Mouse (Mus musculus): ENCODE measurements around the gene Malrd1. TPM values are rescaled to one million over a fixed set of nuclear protein-coding genes. Genes with fewer than 3 reads are reported as not detected.
"Not testable (repeated sequence)": the region's sequence is repeated elsewhere in the genome, so short reads cannot be mapped to it uniquely, and the experiment has no call there.

Malrd1 gene
- polyA plus RNA-seq, 1 experiment = 0.07 TPM

DNA sequence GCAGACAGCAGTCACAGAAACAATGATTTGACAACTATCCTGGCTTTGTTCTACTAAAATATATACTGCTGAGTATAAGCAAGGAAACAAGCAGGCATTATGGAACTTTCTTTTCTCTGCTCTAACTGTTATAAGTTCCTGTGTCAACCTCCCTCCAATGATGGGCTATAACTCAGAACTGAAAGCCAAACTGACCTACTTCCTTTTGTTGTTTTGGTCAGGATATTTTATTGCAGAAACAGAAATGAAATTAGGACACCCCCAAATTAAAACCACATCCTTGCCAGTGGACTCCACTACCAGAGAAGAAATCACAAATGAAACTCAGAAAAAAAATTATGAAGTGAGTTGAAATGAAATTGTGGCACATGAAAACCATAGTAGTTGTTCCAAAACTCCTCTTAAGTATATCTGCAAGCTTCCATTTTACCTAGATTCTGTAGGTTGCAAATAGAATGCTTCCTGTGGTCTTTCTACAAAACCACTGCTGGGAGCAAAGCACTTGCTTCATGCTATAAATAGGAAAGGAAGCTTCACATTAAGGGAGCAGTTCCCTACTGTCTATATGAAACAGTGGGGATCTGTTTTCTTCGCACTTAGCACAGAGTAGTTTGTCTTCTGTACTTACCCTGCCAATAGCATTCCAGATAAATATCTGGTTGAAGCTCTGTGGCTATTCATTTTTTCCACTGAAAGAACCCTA, 367.3 kb downstream of the Malrd1 start:
- no peaks in the 10 kb centered on the region for H3K27me3 ChIP-seq (ENCODE audit: control insufficient read depth, insufficient read depth, low read length)
- H3K36me3 ChIP-seq (ENCODE audit: control insufficient read depth, insufficient read depth, low read length) = no peaks in the 10 kb centered on the region
- H3K4me1 ChIP-seq (replicated peaks; ENCODE audit: control insufficient read depth, insufficient read depth, low read length) = no peaks in the 10 kb centered on the region
- no peak overlapping the region for H3K27ac ChIP-seq (ENCODE audit: control insufficient read depth, insufficient read depth, low read length)
- no peak for DNase-seq
- H3K4me3 ChIP-seq (ENCODE audit: control insufficient read depth, insufficient read depth, low read length) = no peak overlapping the region
- TF ChIP-seq POLR2A (IDR thresholded peaks at IDR 0.05; ENCODE audit: control insufficient read depth, extremely low read depth, insufficient read depth, low read length, poor library complexity) (no peak), CTCF (IDR thresholded peaks at IDR 0.05; ENCODE audit: borderline replicate concordance, control insufficient read depth, extremely low read depth, insufficient read depth, low read length, poor library complexity) (no peak)
- WGBS = 37% methylated on average over 1 of the region's 1 CpGs

DNA sequence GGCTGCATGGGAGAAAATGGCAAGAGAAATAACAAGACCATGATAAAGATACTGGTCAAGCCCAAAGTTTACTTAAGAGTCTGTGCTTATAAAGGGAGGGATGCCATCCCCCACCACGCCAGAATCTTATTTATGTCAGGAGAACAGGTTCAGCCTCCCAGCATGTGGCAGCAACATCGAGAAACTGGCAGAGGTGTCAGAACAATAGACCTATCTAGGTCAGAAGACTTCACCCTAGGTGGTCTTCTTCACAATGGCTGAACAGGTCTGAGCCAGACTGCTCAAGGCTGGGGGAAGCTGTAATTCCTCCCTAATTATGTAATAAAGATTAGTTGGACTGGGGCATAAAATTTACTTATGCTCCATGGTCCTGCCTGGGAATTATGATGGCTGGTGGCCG, 399.2 kb downstream of the Malrd1 start:
- no peaks in the 10 kb centered on the region for H3K36me3 ChIP-seq (ENCODE audit: control insufficient read depth, insufficient read depth, low read length)
- no peak for DNase-seq
- no peak for TF ChIP-seq CTCF (IDR thresholded peaks at IDR 0.05; ENCODE audit: borderline replicate concordance, control insufficient read depth, extremely low read depth, insufficient read depth, low read length, poor library complexity)
- no peak for TF ChIP-seq POLR2A (IDR thresholded peaks at IDR 0.05; ENCODE audit: control insufficient read depth, extremely low read depth, insufficient read depth, low read length, poor library complexity)
- H3K27me3 ChIP-seq (ENCODE audit: control insufficient read depth, insufficient read depth, low read length) = no peaks in the 10 kb centered on the region
- H3K4me1 ChIP-seq (replicated peaks; ENCODE audit: control insufficient read depth, insufficient read depth, low read length) = no peaks in the 10 kb centered on the region
- H3K4me3 ChIP-seq (ENCODE audit: control insufficient read depth, insufficient read depth, low read length) = no peak overlapping the region
- no peak overlapping the region for H3K27ac ChIP-seq (ENCODE audit: control insufficient read depth, insufficient read depth, low read length)
- 75% methylated on average over 3 of the region's 3 CpGs for WGBS

DNA sequence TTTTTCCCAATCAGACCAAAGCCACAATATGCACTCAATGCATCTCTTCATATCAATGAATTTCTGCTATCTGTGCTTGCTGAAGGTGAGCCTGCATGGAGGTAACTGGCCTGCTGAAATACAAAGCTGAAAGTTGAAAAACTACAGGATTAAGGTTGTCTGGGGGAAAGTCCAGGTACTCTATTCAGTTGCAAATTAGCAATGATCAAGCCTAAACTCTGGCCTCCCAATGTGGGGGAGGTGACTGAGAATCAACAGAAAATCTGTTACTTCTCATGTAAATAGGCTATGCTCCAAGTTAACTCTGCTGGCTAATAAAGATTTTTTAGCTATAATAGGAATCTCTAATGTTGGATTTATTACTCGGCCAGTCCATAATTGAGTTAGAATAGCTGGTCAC, 399.8 kb downstream of the Malrd1 start:
- TF ChIP-seq POLR2A (IDR thresholded peaks at IDR 0.05; ENCODE audit: control insufficient read depth, extremely low read depth, insufficient read depth, low read length, poor library complexity) (no peak), CTCF (IDR thresholded peaks at IDR 0.05; ENCODE audit: borderline replicate concordance, control insufficient read depth, extremely low read depth, insufficient read depth, low read length, poor library complexity) (no peak)
- no peaks in the 10 kb centered on the region for H3K36me3 ChIP-seq (ENCODE audit: control insufficient read depth, insufficient read depth, low read length)
- H3K27ac ChIP-seq (ENCODE audit: control insufficient read depth, insufficient read depth, low read length) = no peak overlapping the region
- no peaks in the 10 kb centered on the region for H3K27me3 ChIP-seq (ENCODE audit: control insufficient read depth, insufficient read depth, low read length)
- DNase-seq = no peak
- WGBS = 86% methylated on average over 1 of the region's 1 CpGs
- H3K4me3 ChIP-seq (ENCODE audit: control insufficient read depth, insufficient read depth, low read length) = no peak overlapping the region
- H3K4me1 ChIP-seq (replicated peaks; ENCODE audit: control insufficient read depth, insufficient read depth, low read length) = no peaks in the 10 kb centered on the region

DNA sequence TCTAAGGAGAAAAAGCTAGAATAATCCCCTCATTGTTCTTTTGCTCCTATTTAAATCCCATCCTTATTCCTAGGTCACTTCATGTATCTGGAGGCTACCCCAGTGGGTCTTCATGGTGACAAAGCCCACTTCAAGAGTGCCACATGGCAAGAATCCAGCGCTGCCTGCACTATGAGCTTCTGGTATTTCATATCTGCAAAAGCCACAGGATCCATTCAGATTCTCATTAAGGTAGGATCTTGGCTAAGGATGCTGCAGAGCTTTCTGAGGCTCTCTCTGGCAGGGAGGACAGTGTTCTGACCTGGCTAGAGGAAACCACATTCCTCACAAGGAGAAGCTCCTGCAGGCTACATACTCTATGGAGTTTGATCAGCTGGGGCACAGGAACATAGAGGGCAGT, 405.2 kb downstream of the Malrd1 start:
- no peaks in the 10 kb centered on the region for H3K36me3 ChIP-seq (ENCODE audit: control insufficient read depth, insufficient read depth, low read length)
- TF ChIP-seq POLR2A (IDR thresholded peaks at IDR 0.05; ENCODE audit: control insufficient read depth, extremely low read depth, insufficient read depth, low read length, poor library complexity) (no peak), CTCF (IDR thresholded peaks at IDR 0.05; ENCODE audit: borderline replicate concordance, control insufficient read depth, extremely low read depth, insufficient read depth, low read length, poor library complexity) (no peak)
- no peaks in the 10 kb centered on the region for H3K4me1 ChIP-seq (replicated peaks; ENCODE audit: control insufficient read depth, insufficient read depth, low read length)
- DNase-seq = no peak
- no peaks in the 10 kb centered on the region for H3K27me3 ChIP-seq (ENCODE audit: control insufficient read depth, insufficient read depth, low read length)
- 97% methylated on average over 1 of the region's 1 CpGs for WGBS
- no peak overlapping the region for H3K4me3 ChIP-seq (ENCODE audit: control insufficient read depth, insufficient read depth, low read length)
- H3K27ac ChIP-seq (ENCODE audit: control insufficient read depth, insufficient read depth, low read length) = no peak overlapping the region

DNA sequence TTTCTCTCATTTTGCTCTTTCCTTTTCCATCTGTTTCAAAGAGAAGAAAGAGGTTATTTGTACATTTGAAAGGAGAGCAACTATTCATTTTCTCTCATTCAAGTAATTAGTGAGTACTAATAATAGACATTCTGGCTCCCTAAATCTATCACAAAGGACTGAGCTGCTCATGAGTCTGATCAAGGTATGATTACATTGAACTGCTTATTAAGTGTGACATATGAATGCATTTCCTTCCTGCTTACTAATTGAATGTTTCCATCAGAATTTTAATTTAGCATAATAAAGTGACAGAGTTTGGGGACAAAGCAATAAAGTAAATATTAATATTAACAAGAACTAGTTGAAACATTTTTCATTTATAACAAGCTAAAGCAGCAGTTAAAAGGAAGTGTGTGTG, 405.6 kb downstream of the Malrd1 start:
- H3K4me1 ChIP-seq (replicated peaks; ENCODE audit: control insufficient read depth, insufficient read depth, low read length) = no peaks in the 10 kb centered on the region
- TF ChIP-seq POLR2A (IDR thresholded peaks at IDR 0.05; ENCODE audit: control insufficient read depth, extremely low read depth, insufficient read depth, low read length, poor library complexity) = no peak
- no peak for TF ChIP-seq CTCF (IDR thresholded peaks at IDR 0.05; ENCODE audit: borderline replicate concordance, control insufficient read depth, extremely low read depth, insufficient read depth, low read length, poor library complexity)
- DNase-seq = no peak
- no peaks in the 10 kb centered on the region for H3K27me3 ChIP-seq (ENCODE audit: control insufficient read depth, insufficient read depth, low read length)
- no peak overlapping the region for H3K27ac ChIP-seq (ENCODE audit: control insufficient read depth, insufficient read depth, low read length)
- H3K4me3 ChIP-seq (ENCODE audit: control insufficient read depth, insufficient read depth, low read length) = no peak overlapping the region
- no peaks in the 10 kb centered on the region for H3K36me3 ChIP-seq (ENCODE audit: control insufficient read depth, insufficient read depth, low read length)

DNA sequence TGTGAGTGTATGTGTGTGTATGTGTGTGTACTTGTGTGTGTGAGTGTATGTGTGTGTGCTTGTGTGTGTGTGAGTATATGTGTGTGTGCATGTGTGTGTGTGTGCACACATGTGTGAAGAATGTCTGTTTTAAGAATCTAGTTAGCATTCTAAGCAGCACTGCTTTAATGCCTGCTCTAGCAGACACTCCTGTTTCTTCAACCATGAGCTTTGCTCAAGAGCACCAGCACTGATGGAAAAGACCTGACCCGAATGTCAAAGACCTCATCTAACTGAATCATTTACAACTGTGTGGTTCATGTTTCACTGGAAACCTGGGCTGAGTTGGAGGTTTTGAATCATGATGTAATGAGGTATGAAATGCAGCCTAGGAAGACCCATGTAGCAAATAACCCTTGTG, 406.1 kb downstream of the Malrd1 start:
- Histone ChIP-seq H3K27me3 (ENCODE audit: control insufficient read depth, insufficient read depth, low read length) (no peaks in the 10 kb centered on the region), H3K4me1 (replicated peaks; ENCODE audit: control insufficient read depth, insufficient read depth, low read length) (no peaks in the 10 kb centered on the region), H3K27ac (ENCODE audit: control insufficient read depth, insufficient read depth, low read length) (no peak overlapping the region), H3K36me3 (ENCODE audit: control insufficient read depth, insufficient read depth, low read length) (no peaks in the 10 kb centered on the region), H3K4me3 (ENCODE audit: control insufficient read depth, insufficient read depth, low read length) (no peak overlapping the region)
- no peak for DNase-seq
- TF ChIP-seq POLR2A (IDR thresholded peaks at IDR 0.05; ENCODE audit: control insufficient read depth, extremely low read depth, insufficient read depth, low read length, poor library complexity) (no peak), CTCF (IDR thresholded peaks at IDR 0.05; ENCODE audit: borderline replicate concordance, control insufficient read depth, extremely low read depth, insufficient read depth, low read length, poor library complexity) (no peak)
- 86% methylated on average over 1 of the region's 1 CpGs for WGBS

DNA sequence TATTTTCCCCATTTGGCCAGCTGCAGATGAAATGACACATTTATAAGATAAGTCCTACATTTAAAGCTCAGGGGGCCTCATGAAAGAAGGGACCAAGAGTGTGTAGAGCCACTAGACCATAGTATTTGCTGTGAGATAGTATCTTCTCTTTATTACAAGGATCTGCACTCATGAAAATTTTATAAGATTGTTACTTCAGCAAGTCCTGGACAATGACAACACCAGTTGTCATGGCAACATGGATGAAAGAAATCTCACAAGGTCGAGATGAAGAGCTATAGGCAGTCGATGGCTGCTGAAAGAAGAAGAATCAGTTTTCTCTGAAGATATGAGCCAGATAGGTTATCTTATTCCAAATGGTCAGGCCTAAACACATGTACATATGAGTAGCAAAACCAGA, 476.6 kb downstream of the Malrd1 start:
- Histone ChIP-seq H3K4me3 (ENCODE audit: control insufficient read depth, insufficient read depth, low read length) (no peak overlapping the region), H3K27ac (ENCODE audit: control insufficient read depth, insufficient read depth, low read length) (no peak overlapping the region), H3K36me3 (ENCODE audit: control insufficient read depth, insufficient read depth, low read length) (no peaks in the 10 kb centered on the region), H3K4me1 (replicated peaks; ENCODE audit: control insufficient read depth, insufficient read depth, low read length) (no peaks in the 10 kb centered on the region), H3K27me3 (ENCODE audit: control insufficient read depth, insufficient read depth, low read length) (no peaks in the 10 kb centered on the region)
- TF ChIP-seq POLR2A (IDR thresholded peaks at IDR 0.05; ENCODE audit: control insufficient read depth, extremely low read depth, insufficient read depth, low read length, poor library complexity) (no peak), CTCF (IDR thresholded peaks at IDR 0.05; ENCODE audit: borderline replicate concordance, control insufficient read depth, extremely low read depth, insufficient read depth, low read length, poor library complexity) (no peak)
- 67% methylated on average over 2 of the region's 2 CpGs for WGBS
- DNase-seq = no peak

DNA sequence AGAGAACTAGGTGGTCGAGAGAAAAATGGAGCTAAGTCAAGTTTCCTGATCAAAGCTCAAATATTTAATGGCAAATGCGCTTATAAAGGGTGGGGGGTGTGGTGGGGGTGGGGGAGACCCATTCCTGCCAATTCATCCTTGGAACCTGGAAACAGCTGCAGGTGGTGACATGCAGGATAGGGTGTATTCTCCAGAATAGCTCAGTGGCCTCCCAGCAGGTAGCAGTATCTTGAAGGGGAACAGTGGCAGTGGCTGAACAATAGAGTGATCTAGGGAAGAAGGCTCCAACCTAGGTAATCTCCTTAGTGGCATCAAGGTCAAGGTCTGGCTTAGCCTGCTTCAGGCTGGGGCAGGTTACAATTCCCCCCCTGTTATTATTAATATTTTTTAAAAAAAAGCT, 490.8 kb downstream of the Malrd1 start:
- not testable (repeated sequence) for H3K27me3 ChIP-seq (ENCODE audit: control insufficient read depth, insufficient read depth, low read length); H3K36me3 ChIP-seq (ENCODE audit: control insufficient read depth, insufficient read depth, low read length); H3K4me3 ChIP-seq (ENCODE audit: control insufficient read depth, insufficient read depth, low read length); DNase-seq; H3K4me1 ChIP-seq (replicated peaks; ENCODE audit: control insufficient read depth, insufficient read depth, low read length); H3K27ac ChIP-seq (ENCODE audit: control insufficient read depth, insufficient read depth, low read length)
- whole genome bisulfite sequencing = 91% methylated on average over 2 of the region's 2 CpGs

DNA sequence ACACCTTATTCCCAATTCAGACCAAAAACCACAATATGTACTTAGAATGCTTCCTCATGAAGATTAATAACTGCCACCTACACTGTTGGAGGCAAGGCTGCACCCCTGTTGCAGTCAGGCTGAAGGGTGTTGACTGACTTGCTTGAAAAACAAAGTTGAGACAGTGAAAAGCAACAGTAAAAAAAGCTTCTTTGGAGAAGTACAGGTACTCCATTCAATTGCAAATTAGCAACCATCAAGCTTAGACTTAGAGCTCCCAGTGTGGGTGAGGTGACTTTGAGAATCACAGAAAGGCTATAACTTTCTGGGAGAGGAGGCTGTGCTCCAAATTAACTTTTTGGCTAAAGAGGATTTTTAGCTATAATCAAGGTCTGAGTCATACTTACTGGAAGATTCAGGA, 491.4 kb downstream of the Malrd1 start:
- not testable (repeated sequence) for H3K4me3 ChIP-seq (ENCODE audit: control insufficient read depth, insufficient read depth, low read length); H3K36me3 ChIP-seq (ENCODE audit: control insufficient read depth, insufficient read depth, low read length); H3K27me3 ChIP-seq (ENCODE audit: control insufficient read depth, insufficient read depth, low read length); H3K4me1 ChIP-seq (replicated peaks; ENCODE audit: control insufficient read depth, insufficient read depth, low read length); H3K27ac ChIP-seq (ENCODE audit: control insufficient read depth, insufficient read depth, low read length); DNase-seq
